Mouse (Mus musculus) adipocyte (in vitro differentiated cells): ENCODE measurements around the gene Ankrd36.
A peak's percentile ranks its signal among the peaks of the same experiment; 100 is the strongest.

Experiments used
- DNase-seq: peaks from one replicate; pipeline ENCODE4 v3.0.0-alpha.2; 2016; ENCODE audit warnings: low spot score

Gene Ankrd36

GRCm38 (mm10) chr11:5682541-5682940, 113.1 kb downstream of the Ankrd36 start:
- DNase-seq = no peak

- DNase-seq = no peak
These were observed 114.8 kb downstream of the Ankrd36 start for GRCm38 (mm10) chr11:5684283-5684682.

- DNase-seq = peak; percentile 64
These were observed 122.3 kb downstream of the Ankrd36 start for GRCm38 (mm10) chr11:5691775-5692174.

- no peak for DNase-seq
These were observed 131.3 kb downstream of the Ankrd36 start for GRCm38 (mm10) chr11:5700808-5701207.

GRCm38 (mm10) chr11:5701300-5701699, 131.8 kb downstream of the Ankrd36 start:
- DNase-seq = no peak

GRCm38 (mm10) chr11:5701821-5702220, 132.3 kb downstream of the Ankrd36 start:
- DNase-seq = no peak

- DNase-seq = no peak
These were observed 132.9 kb downstream of the Ankrd36 start for GRCm38 (mm10) chr11:5702271-5702956.

- no peak for DNase-seq
These were observed 133.5 kb downstream of the Ankrd36 start for GRCm38 (mm10) chr11:5702957-5703332.

- no peak for DNase-seq
These were observed 133.9 kb downstream of the Ankrd36 start for GRCm38 (mm10) chr11:5703341-5703740.

- DNase-seq = no peak
These were observed 136.5 kb downstream of the Ankrd36 start for GRCm38 (mm10) chr11:5705972-5706371.

- no peak for DNase-seq
These were observed 137.5 kb downstream of the Ankrd36 start for GRCm38 (mm10) chr11:5706874-5707529.

GRCm38 (mm10) chr11:5707530-5708353, 138.3 kb downstream of the Ankrd36 start:
- peak; percentile 93 for DNase-seq

- DNase-seq = no peak
These were observed 145.7 kb downstream of the Ankrd36 start for GRCm38 (mm10) chr11:5715179-5715578.

GRCm38 (mm10) chr11:5715630-5716105, 146.2 kb downstream of the Ankrd36 start, which contains the start of gene Mrps24:
Gene Mrps24 (minus strand): TSS chr11:5715680.
- no peak for DNase-seq

GRCm38 (mm10) chr11:5716246-5716645, 146.8 kb downstream of the Ankrd36 start:
- DNase-seq = no peak

- no peak for DNase-seq
These were observed 147.6 kb downstream of the Ankrd36 start for GRCm38 (mm10) chr11:5716938-5717705.

GRCm38 (mm10) chr11:5718611-5719354, 149.3 kb downstream of the Ankrd36 start:
- DNase-seq = no peak

GRCm38 (mm10) chr11:5729582-5729981, 160.1 kb downstream of the Ankrd36 start:
- DNase-seq = no peak

- DNase-seq = no peak
These were observed 162.9 kb downstream of the Ankrd36 start for GRCm38 (mm10) chr11:5732401-5732800.

- no peak for DNase-seq
These were observed 164.8 kb downstream of the Ankrd36 start for GRCm38 (mm10) chr11:5734323-5734722.

GRCm38 (mm10) chr11:5737137-5737536, 167.7 kb downstream of the Ankrd36 start:
- no peak for DNase-seq
